Mouse (Mus musculus): ENCODE data around the gene Tmem30b. TPM values are rescaled to one million over a fixed set of nuclear protein-coding genes. Genes with fewer than 3 reads are reported as not detected.
"Not testable (repeated sequence)": the region's sequence is repeated elsewhere in the genome, so short reads cannot be mapped to it uniquely, and the experiment has no call there.

Gene Tmem30b
- total RNA-seq, 2 experiments from 2014 or later = 0.10 TPM; not detected in 1

DNA sequence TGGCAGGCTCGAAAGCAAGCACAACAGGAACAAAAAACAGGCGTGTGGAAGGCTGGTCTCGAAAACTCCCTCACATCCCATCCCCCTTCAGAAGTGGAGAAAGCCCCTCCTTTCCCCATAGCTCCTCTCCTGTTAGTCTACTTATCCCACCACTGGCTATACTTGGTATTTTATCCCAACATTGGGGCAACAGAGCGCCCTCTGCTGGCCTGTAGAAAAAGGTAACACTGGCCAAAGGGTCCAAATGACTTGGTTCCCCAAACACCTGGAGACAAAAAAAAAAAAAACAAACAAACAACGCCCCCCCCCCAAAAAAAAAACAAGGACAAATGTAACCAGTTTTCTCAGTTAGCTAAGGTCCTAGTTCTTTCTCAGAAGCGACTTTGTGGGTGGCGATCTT, 13.9 kb upstream of the Tmem30b start:
- DNase-seq (ENCODE audit: low spot score in 2 of 2) = no peak

DNA sequence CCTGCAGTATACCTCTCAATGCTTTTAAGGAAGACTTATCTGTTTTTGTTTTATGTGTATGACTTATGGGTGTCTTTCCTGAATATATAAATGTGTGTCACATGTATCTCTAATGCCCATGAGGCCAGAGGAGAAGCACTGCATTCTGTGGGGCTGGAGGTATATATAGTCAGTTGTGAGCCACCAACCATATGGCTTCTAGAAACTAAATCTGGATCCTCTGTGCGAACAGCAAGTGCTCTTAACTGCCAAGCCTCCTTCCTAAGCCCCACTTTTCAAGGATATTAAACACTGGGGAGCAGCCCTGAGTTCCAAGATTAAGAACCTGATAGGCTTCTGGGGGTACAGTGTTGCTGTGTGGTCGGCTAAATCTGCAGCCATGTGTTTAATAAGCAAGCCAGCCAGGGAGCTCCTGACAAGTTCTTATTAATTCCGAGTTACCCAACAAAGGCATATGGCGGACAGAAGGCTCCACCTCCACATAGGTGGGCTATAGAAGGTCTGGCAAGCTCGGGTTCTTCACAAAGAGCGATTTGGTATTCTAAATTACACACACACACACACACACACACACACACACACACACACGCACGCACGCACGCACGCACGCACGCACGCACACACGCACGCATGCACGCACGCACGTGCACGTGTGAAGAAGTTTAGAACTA, 12.5 kb upstream of the Tmem30b start:
- DNase-seq (ENCODE audit: low spot score in 2 of 2) = peak; percentile 22 to 67

DNA sequence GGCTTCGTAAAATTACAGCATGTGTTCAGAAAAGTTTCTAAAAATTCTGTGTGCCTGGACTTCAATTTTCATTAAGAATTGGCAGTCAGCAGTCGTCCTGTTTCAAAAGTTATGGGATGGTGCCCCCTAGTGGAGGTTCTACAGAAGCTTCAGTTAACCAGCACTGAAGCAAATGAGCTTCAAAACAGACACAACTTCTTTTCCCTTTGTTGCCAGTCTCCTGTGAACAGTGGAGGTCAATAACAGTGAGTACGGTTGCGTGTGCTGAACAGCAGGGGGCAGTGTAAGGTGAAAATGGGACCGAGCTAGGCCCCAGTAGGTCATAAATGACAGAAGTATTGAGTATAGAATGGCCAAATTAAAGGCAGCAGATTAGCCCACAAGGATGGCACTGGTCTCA, 8.0 kb upstream of the Tmem30b start:
- peak; percentile 36 to 74 for DNase-seq (ENCODE audit: low spot score in 2 of 2)

DNA sequence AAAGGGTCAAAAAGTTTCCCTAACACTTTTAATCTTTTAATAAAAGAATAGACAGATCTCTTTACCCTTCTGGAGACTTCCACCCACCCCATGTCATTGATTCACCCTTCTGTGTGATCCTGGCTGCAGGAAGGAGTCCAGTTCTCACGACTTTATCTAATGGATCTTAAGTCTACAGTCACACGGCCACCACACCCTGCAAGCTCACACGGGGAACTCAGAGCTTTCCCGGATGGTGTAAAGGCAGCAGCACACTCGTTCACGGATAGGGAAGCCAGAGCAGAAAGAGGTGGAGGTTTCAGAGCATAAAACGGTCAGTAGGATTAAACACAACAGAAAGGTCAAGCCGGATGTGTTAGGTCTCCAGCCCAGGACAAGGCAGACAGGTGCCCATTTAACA, 2.1 kb upstream of the Tmem30b start:
- no peak for DNase-seq (ENCODE audit: low spot score in 2 of 2)

DNA sequence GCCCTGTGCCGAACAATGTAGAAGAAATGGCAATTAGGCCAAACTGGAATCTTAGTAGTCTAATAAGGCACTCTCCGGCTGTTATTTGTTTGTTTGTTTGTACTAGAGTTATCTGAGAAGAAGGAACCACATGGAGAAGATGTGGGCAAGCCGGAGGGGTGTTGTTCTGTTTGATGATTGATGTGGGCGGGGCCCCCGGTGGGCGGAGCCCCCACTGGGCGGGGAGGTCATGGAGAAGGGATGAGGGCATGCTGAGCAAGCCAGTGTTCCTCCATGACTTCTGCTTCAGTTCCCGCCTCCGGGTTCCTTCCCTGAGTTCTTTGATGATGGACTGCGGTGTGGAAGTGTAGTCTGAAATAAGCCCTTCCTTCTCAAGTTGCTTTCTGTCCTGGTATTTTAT, 1.5 kb upstream of the Tmem30b start:
- no peak for DNase-seq (ENCODE audit: low spot score in 2 of 2)

DNA sequence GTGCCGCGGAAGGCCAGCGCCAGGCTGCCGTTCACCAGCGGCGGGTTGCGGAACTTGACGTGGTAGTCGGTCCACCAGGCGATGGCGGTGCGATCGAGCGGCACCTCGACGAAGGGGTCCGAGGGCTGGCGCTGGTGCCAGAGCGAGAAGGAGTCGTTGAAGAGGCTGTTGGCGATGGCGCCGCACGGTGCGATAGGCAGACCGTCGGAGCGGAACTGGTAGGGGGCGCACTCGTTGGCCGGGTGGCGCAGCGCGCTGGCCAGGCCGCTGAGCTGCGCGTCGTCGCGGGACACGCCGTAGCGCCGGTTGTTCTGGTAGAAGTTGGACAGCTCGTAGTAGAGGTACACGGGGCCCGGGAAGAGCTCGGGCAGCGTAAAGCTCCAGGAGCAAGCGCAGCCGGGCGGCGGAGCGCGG, 513 bp downstream of the Tmem30b start:
- no peak for DNase-seq (ENCODE audit: low spot score in 2 of 2)

DNA sequence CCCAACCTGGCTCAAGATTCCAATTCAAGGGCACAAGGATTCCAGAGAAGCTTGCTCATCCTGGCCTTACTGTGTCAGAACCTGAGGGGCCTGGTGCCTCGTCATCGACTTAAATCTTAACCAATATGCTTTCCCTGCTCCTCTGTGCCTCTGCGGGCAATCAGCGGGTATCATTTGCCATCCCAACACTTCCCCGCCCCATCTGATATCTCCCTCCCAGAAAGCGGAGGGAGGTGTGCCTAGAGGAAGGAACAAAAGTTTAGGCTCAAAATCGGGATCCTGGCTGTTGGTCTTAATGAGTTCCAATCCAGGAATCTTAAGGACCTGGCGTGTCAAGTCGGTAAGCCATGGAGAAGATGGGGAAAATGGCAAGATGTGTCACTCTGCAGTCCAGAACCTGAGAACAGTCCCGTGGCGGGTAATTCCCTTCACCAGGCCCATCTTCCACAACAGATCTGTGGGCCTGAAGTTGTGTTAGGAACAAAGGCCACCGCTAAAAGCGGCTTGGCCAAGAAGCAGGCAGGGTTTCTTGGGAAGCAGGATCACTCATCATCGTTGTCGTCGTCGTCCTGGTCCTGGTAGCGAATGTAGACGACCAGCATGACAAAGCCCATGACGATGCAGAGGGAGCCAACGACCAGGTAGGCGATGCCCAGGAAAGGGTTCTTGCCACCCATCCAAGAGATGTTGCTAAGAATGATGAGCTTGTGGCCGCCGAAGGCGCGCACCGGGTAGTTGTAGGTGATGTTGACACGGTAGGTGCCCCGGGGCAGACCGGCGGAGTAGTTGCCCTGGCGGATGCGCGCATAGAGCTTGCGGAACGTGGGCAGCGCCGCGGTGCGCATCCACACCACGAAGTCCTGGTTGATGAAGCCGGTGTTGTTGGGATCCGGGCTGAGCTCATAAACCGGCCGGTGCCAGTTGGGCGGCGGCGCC, 1.2 kb downstream of the Tmem30b start:
- no peak for DNase-seq (ENCODE audit: low spot score in 2 of 2)

DNA sequence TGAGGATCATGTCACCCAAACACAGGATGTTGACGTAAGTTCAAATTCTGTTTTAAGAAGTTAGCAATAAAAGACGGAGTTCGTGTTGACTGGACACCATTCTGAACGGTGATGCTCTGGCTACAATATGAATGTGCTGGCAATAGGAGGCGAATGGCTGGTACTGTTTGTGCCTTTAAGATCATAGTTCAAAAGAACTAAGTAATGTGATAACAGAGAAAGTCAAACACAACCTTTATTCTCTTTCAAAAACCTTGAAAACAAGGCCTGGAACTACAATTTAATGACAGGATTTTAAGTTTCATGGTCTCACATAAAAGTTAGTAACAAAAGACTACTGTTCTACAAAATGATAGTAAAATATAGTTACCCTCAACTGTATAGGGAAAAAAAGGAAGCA, 3.0 kb downstream of the Tmem30b start:
- DNase-seq (ENCODE audit: low spot score in 2 of 2) = no peak

DNA sequence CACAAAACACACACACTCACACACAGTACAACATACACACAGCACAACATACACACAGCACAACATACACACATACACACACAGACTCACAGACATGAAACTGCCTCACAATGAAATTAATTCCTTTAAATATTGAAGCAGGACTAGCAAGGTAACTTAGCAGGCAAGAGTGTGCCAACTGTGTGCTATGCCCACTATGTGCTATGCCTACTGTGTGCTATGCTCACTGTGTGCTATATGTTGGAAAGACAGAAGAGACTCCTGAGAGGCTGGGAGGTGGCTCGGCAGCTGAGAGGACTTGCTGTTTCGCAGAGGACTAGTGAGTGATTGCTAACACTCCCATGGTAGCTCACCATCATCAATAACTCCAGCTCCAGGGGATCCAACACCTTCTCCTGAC, 5.8 kb downstream of the Tmem30b start:
- DNase-seq (ENCODE audit: low spot score in 2 of 2) = no peak

DNA sequence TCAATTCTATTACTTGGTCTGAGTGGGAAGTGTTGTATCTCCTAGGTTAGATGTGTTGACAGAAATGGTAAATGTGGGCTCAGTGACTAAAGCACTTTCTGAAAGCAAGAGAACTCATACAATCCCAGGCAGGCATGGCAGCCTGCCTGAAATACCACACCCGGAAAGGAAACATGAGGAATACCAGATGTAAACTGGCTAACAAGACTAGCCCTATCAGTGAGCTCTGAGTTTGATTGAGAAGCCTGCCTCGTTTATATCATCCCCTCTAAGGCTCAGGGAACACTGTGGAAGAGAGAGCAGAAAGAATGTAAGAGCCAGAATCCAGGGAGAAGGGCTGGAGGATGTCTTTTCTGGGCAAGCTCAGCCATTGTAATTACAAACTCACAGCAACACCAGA, 7.0 kb downstream of the Tmem30b start:
- no peak for DNase-seq (ENCODE audit: low spot score in 2 of 2)

DNA sequence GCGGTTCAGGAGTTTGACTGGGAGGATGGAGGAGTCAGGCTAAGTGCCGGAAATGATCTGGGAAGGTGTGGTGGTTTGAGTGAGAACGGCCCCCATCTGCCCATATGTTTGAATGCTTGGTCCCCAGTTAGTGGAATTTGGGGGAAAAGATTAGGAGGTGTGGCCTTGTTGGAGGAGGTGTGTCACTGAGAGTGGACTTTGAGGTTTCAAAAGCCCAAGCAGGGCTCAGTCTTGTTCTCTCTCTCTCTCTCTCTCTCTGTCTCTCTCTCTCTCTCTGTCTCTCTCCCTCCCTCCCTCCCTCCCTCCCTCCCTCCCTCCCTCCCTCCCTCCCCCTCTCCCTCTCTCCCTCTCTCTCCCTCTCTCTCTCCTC, 8.1 kb downstream of the Tmem30b start:
- DNase-seq (ENCODE audit: low spot score in 2 of 2) = not testable (repeated sequence)

DNA sequence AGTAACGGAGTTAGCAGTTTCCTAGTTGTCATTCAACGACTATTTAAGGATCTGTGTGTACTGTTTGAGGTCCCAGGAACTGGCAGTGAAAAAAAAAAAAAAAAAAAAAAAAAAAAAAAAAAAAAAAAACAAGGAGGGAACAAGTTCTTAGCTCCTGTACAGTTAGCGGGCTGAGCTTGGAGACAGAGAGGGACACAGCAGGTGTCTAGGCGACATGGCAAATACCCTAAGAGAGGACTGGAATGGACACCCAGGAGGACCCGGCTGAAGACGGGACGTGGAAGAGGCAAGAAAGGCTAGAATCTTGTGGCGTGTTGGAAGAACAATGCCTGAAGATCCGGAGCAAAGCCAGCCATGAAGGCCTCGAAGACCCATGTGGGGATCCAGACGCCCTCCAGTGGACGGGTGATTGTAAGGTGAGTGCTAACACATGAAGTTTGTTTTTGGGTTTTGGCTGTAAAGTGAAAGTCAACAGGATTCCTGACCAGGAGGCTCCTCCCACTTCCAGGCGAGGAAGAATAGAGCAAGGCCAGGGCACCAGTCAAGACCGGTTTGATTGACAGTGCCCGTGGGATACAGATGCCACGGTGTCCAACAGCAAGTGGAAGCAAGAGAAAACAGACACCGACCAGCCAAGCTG, 8.6 kb downstream of the Tmem30b start:
- DNase-seq (ENCODE audit: low spot score in 2 of 2) = no peak

DNA sequence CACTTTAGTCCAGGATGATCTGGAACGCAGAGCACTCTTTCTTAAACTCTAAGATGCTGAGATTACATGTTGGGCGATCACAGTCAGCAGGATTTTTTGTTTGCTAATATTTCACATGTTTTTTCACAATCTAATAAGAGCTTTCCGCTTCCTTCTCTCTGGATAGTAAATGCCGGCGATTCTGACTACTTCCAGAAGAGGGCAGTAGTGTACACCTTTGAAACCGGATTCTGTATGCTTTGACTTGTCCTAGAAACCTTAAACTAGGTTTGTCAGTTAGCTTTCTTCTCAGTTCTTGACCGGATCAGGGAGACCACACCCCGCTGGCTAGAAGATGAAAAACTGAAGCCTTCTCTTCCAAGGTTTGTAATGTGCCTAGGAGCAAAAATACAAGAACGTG, 11.6 kb downstream of the Tmem30b start:
- peak in 1 of 2 experiments; percentile 83 for DNase-seq (ENCODE audit: low spot score in 2 of 2)

DNA sequence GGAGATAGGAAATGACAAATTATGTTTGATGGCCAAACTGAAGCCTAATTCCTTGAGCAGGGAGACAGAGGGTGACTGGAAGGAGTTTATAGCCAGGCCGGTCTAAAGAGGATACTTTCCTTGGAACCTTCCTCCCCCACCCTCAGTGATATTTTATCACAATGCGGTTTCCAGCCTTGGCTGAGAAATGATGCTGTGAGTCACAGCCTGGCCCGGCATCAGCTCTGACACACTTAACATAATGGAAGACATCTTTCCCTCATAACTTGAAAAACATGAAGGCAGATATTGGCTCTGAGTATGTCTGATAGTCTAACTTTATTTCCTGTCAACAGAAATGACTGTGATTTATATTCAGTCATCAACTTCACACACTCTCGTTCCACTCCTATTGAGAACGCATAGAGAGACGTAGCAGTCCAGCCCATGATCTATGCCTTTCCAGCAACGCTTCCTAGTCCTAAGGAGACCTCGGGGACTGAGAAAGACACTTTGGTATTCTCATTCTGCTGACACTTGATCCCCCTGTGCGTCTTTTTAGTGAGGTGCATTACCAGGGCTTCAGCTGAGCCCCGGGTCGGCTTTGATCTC, 14.2 kb downstream of the Tmem30b start:
- peak in 1 of 2 experiments; percentile 34 for DNase-seq (ENCODE audit: low spot score in 2 of 2)

DNA sequence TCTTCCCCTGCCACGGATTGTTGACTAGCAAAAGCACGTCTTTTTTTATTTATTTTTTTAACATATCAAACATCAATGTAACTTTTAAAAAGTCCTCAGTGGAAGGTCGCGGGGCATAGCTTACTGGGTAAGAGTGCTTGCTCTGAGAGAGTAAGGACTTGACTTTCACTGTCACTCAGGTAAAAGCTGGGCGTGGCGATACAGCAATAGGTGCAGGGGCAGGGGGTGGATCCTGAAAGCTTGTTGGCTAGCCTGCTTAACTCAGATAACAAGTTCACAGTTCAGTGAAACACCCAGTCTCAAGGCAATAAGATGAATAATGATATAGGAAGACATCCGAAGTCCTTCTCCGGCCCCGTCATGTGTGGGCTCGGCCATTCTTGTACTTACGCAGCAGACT, 16.6 kb downstream of the Tmem30b start:
- no peak for DNase-seq (ENCODE audit: low spot score in 2 of 2)

DNA sequence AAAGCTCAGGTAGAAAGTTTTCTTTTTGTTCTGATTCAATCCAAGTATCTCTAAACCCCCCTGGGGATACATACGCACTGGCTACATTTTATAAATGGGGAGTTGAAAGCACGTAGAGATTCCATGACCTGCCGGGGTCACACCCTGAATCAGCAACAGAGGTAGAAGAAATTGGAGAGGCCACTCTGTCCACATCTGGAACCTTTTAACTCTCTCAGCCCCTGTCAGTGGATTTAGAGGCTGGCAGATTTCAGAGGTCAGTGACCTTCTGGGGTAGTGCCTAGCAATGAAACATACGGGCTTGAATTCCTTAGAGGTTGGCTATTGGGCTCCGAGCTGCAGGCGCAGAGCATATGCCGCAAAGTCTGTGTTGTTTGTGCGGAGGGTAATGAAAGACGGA, 17.1 kb downstream of the Tmem30b start:
- no peak for DNase-seq (ENCODE audit: low spot score in 2 of 2)

DNA sequence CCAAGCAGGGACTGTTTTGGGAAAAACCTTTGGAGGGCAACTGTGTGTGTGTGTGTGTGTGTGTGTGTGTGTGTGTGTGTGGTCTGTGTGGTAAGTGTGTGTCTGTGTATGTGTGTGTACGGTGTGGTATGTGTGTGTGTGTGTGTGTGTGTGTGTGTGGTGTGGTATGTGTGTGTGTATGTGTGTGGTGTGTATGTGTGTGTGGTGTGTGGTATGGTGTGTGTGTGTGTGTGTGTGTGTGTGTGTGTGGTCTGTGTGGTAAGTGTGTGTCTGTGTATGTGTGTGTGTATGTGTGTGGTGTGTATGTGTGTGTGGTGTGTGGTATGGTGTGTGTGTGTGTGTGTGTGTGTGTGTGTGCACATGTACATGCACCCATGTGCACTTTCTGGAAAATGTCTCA, 18.1 kb downstream of the Tmem30b start:
- not testable (repeated sequence) for DNase-seq (ENCODE audit: low spot score in 2 of 2)

DNA sequence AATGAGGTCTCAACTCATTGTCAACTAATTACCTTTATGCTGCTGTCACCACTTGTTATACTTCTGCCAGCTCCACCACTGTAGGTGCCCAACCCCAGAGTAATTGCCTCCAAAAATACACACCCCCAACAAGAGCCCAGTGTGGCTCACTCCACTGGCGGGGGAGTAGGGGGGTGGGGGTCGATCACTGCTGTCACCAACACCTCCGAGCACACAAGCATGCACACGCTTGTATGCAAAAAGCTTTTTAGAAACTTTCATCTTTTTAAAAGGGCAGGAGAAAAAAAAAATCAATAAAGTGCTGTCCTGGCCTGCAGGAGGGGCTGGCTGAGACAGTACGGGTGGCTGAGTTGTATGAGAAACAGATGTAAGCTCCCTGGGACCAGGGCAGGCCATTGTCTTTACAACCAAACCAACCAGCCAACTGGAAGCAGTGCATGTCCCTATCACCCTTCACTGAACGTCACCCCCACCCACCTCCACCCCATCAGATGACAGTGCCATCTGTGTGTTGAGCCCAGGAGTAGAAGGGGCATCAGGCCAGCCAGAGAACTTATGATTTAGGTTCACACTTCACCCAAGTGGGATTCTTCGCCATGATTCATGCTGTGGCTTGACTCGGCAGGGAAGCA, 20.8 kb downstream of the Tmem30b start:
- DNase-seq (ENCODE audit: low spot score in 2 of 2) = no peak

DNA sequence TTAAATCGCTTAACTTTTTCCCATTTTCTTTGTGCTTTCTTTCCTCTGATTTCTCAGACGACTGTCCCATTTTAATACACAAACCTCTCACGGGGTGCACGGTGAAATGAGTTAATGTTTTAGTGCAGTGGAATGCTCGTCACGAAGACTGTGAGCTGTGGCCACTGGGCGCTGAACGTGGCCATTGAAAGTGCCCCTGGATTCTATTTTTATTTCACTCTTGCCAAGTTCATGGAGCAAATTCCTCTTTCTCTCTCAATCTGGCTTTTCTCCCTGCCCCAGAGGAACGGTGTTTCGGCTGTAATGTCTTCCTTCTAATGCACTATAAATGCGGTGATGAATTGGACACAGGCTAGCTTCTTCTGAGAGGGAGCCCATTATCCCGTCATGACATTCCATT, 23.1 kb downstream of the Tmem30b start:
- no peak for DNase-seq (ENCODE audit: low spot score in 2 of 2)

DNA sequence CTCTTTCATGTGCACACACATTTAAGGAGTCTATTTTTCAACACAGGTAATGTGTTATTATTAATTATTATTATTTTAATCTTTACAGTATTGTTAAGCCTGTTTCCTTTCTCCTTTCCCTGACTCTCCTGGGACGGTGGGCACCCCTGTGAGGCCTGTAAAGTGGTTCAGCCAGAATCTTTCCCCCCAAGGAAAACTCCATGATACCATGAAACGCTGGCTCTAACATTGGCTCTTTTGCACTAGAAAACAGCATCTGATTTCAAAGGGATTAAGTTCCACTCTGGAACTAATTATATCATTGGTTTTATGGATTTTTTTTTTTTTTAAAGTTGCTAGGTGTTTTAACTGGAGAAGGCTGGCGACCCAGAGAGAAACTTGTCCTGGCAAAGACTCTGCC, 24.2 kb downstream of the Tmem30b start:
- DNase-seq (ENCODE audit: low spot score in 2 of 2) = no peak

DNA sequence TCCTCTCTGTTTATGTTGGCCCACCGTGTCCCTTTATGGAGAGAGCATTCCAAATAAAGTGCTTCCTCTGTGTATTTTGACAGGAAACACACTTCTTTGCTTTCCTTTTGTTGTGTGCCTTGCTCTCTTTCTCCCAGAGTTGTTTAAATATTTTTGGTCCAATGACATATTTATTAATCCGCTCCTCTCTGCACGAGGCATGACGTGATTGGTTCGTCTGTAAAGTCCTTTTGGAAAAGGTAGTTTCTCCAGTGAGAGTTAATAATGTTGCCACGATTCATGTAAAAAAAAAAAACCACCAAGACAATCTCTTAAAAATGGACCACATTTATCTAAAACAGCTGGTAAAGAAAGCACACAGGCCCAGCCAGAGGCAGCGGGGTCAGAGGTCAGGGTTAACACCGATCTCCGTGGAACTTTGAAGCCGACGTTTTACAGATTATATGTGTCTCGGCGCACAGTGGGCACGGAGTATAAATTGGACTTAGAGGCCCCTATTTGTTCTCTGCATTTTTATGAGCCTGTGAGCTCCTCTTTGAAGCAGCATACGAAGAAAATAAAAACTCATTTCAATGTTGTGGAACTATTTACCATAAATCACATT, 24.9 kb downstream of the Tmem30b start:
- no peak for DNase-seq (ENCODE audit: low spot score in 2 of 2)

Measured in layer of hippocampus, adult 18-20 months (tissue).